Mouse (Mus musculus) liver, postnatal 0 days (tissue): ENCODE results near the gene Prdm15.

Source experiments
- CTCF ChIP-seq: sonication (generic); IDR thresholded peaks from 2 replicates; pipeline ENCODE4 v1.5.1; 2016; ENCODE audit warnings: antibody characterized with exemption, low read depth
- EP300 ChIP-seq: IDR thresholded peaks from 2 replicates; pipeline ENCODE4 v1.6.1; 2016; ENCODE audit warnings: antibody characterized with exemption, low read depth, mild to moderate bottlenecking

DNA sequence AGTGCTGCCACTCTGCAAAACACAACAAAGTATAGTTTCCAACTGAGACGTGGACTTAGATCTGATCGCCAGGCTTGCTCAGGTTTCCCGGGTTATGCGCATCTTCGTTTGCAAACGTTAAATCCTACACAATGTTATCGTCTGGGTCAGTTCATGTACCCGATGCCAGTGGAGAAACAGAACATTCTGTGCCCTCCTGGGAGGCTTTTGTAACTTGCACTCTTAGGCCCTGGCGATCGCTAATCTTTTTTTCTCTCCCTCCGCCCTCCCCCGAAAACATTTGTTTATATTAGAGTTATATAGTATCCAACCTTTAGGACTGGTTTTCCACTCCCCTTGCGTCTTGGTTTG is 87.7 kb downstream of the Prdm15 start:
- no peak for TF ChIP-seq CTCF
- TF ChIP-seq EP300: peak; percentile 36; the same call in 1 of the 2 replicates
